Mouse (Mus musculus): ENCODE results near the gene Gm45713. TPM values are rescaled to one million over a fixed set of nuclear protein-coding genes. Genes with fewer than 3 reads are reported as not detected.

Gm45713 gene
- polyA plus RNA-seq, 1 experiment, result 0.06 TPM

- no peaks in the 10 kb centered on the region for H3K27me3 ChIP-seq (ENCODE audit: control insufficient read depth, insufficient read depth, low read length)
- no peak overlapping the region for H3K4me3 ChIP-seq (ENCODE audit: control insufficient read depth, low read depth, low read length)
- H3K36me3 ChIP-seq (ENCODE audit: control insufficient read depth, insufficient read depth, low read length), result no peaks in the 10 kb centered on the region
- TF ChIP-seq CTCF (IDR thresholded peaks at IDR 0.05; ENCODE audit: control insufficient read depth, insufficient read depth, insufficient replicate concordance, low read depth, low read length) (no peak), POLR2A (IDR thresholded peaks at IDR 0.05; ENCODE audit: control insufficient read depth, low read depth, low read length) (no peak)
- H3K27ac ChIP-seq (ENCODE audit: control insufficient read depth, insufficient read depth, low read depth, low read length), result no peak overlapping the region
- H3K4me1 ChIP-seq (ENCODE audit: control insufficient read depth, insufficient read depth, low read length), result no peaks in the 10 kb centered on the region; the same call in none of the 2 replicates
Measured at GRCm38 (mm10) chr7:45141914-45142313, 5.9 kb upstream of the Gm45713 start.

GRCm38 (mm10) chr7:45141319-45141718, 5.3 kb upstream of the Gm45713 start:
- H3K4me1 ChIP-seq (ENCODE audit: control insufficient read depth, insufficient read depth, low read length), result no peaks in the 10 kb centered on the region; the same call in none of the 2 replicates
- H3K36me3 ChIP-seq (ENCODE audit: control insufficient read depth, insufficient read depth, low read length), result no peaks in the 10 kb centered on the region
- H3K27ac ChIP-seq (ENCODE audit: control insufficient read depth, insufficient read depth, low read depth, low read length), result no peak overlapping the region
- H3K27me3 ChIP-seq (ENCODE audit: control insufficient read depth, insufficient read depth, low read length), result no peaks in the 10 kb centered on the region
- H3K4me3 ChIP-seq (ENCODE audit: control insufficient read depth, low read depth, low read length), result no peak overlapping the region
- TF ChIP-seq POLR2A (IDR thresholded peaks at IDR 0.05; ENCODE audit: control insufficient read depth, low read depth, low read length) (no peak), CTCF (IDR thresholded peaks at IDR 0.05; ENCODE audit: control insufficient read depth, insufficient read depth, insufficient replicate concordance, low read depth, low read length) (no peak)

- TF ChIP-seq CTCF (IDR thresholded peaks at IDR 0.05; ENCODE audit: control insufficient read depth, insufficient read depth, insufficient replicate concordance, low read depth, low read length), result no peak
- no peak for TF ChIP-seq POLR2A (IDR thresholded peaks at IDR 0.05; ENCODE audit: control insufficient read depth, low read depth, low read length)
- Histone ChIP-seq H3K27me3 (ENCODE audit: control insufficient read depth, insufficient read depth, low read length) (no peaks in the 10 kb centered on the region), H3K4me3 (ENCODE audit: control insufficient read depth, low read depth, low read length) (no peak overlapping the region), H3K4me1 (ENCODE audit: control insufficient read depth, insufficient read depth, low read length) (peaks cover 2% of the 10 kb centered on the region), H3K27ac (ENCODE audit: control insufficient read depth, insufficient read depth, low read depth, low read length) (no peak overlapping the region), H3K36me3 (ENCODE audit: control insufficient read depth, insufficient read depth, low read length) (no peaks in the 10 kb centered on the region)
Measured at GRCm38 (mm10) chr7:45139904-45140723, 4.1 kb upstream of the Gm45713 start.

GRCm38 (mm10) chr7:45138403-45138802, 2.4 kb upstream of the Gm45713 start:
- no peaks in the 10 kb centered on the region for H3K36me3 ChIP-seq (ENCODE audit: control insufficient read depth, insufficient read depth, low read length)
- H3K27ac ChIP-seq (ENCODE audit: control insufficient read depth, insufficient read depth, low read depth, low read length), result no peak overlapping the region
- no peak for TF ChIP-seq POLR2A (IDR thresholded peaks at IDR 0.05; ENCODE audit: control insufficient read depth, low read depth, low read length)
- TF ChIP-seq CTCF (IDR thresholded peaks at IDR 0.05; ENCODE audit: control insufficient read depth, insufficient read depth, insufficient replicate concordance, low read depth, low read length), result no peak

GRCm38 (mm10) chr7:45137171-45138006, 1.4 kb upstream of the Gm45713 start:
- TF ChIP-seq CTCF (IDR thresholded peaks at IDR 0.05; ENCODE audit: control insufficient read depth, insufficient read depth, insufficient replicate concordance, low read depth, low read length) (no peak), POLR2A (IDR thresholded peaks at IDR 0.05; ENCODE audit: control insufficient read depth, low read depth, low read length) (no peak)
- Histone ChIP-seq H3K27ac (ENCODE audit: control insufficient read depth, insufficient read depth, low read depth, low read length) (no peak overlapping the region), H3K27me3 (ENCODE audit: control insufficient read depth, insufficient read depth, low read length) (no peaks in the 10 kb centered on the region), H3K4me3 (ENCODE audit: control insufficient read depth, low read depth, low read length) (no peak overlapping the region), H3K36me3 (ENCODE audit: control insufficient read depth, insufficient read depth, low read length) (no peaks in the 10 kb centered on the region), H3K4me1 (ENCODE audit: control insufficient read depth, insufficient read depth, low read length) (peaks cover 11% of the 10 kb centered on the region)

More at GRCm38 (mm10) chr7:45138403-45138802, 2.4 kb upstream of the Gm45713 start:
- peak overlapping the region; percentile 37 for H3K4me3 ChIP-seq (ENCODE audit: control insufficient read depth, low read depth, low read length)
- H3K27me3 ChIP-seq (ENCODE audit: control insufficient read depth, insufficient read depth, low read length), result no peaks in the 10 kb centered on the region
- peaks cover 11% of the 10 kb centered on the region for H3K4me1 ChIP-seq (ENCODE audit: control insufficient read depth, insufficient read depth, low read length)

GRCm38 (mm10) chr7:45135370-45135769, 661 bp downstream of the Gm45713 start:
- Histone ChIP-seq H3K27me3 (ENCODE audit: control insufficient read depth, insufficient read depth, low read length) (no peaks in the 10 kb centered on the region), H3K27ac (ENCODE audit: control insufficient read depth, insufficient read depth, low read depth, low read length) (no peak overlapping the region), H3K4me1 (ENCODE audit: control insufficient read depth, insufficient read depth, low read length) (peaks cover 11% of the 10 kb centered on the region), H3K4me3 (ENCODE audit: control insufficient read depth, low read depth, low read length) (no peak overlapping the region), H3K36me3 (ENCODE audit: control insufficient read depth, insufficient read depth, low read length) (no peaks in the 10 kb centered on the region)
- TF ChIP-seq POLR2A (IDR thresholded peaks at IDR 0.05; ENCODE audit: control insufficient read depth, low read depth, low read length), result no peak
- no peak for TF ChIP-seq CTCF (IDR thresholded peaks at IDR 0.05; ENCODE audit: control insufficient read depth, insufficient read depth, insufficient replicate concordance, low read depth, low read length)

GRCm38 (mm10) chr7:45134544-45135026, 1.4 kb downstream of the Gm45713 start:
- Histone ChIP-seq H3K4me3 (ENCODE audit: control insufficient read depth, low read depth, low read length) (no peak overlapping the region), H3K36me3 (ENCODE audit: control insufficient read depth, insufficient read depth, low read length) (no peaks in the 10 kb centered on the region)
- TF ChIP-seq POLR2A (IDR thresholded peaks at IDR 0.05; ENCODE audit: control insufficient read depth, low read depth, low read length), result no peak
- TF ChIP-seq CTCF (IDR thresholded peaks at IDR 0.05; ENCODE audit: control insufficient read depth, insufficient read depth, insufficient replicate concordance, low read depth, low read length), result no peak

More at GRCm38 (mm10) chr7:45134544-45135026, 1.4 kb downstream of the Gm45713 start:
- no peak overlapping the region for H3K27ac ChIP-seq (ENCODE audit: control insufficient read depth, insufficient read depth, low read depth, low read length)
- peaks cover 15% of the 10 kb centered on the region for H3K4me1 ChIP-seq (ENCODE audit: control insufficient read depth, insufficient read depth, low read length)
- H3K27me3 ChIP-seq (ENCODE audit: control insufficient read depth, insufficient read depth, low read length), result no peaks in the 10 kb centered on the region

Data from testis, adult 2 months (tissue).